Mouse (Mus musculus): ENCODE data around the gene Scgn. TPM values are rescaled to one million over a fixed set of nuclear protein-coding genes. Genes with fewer than 3 reads are reported as not detected.

Scgn gene
- polyA plus RNA-seq, 1 experiment: not detected

GRCm38 (mm10) chr13:23914376-23915167 is 76.4 kb downstream of the Scgn start, which contains the start of gene Slc17a4:
Gene Slc17a4 (minus strand): TSS chr13:23915009.
- Histone ChIP-seq H3K36me3 (ENCODE audit: control insufficient read depth, insufficient read depth) (no peaks in the 10 kb centered on the region), H3K4me2 (ENCODE audit: low read depth) (peak within 1 kb of the TSS; percentile 55), H3K79me2 (ENCODE audit: control insufficient read depth, insufficient read depth) (no peaks in the 10 kb centered on the region), H3K4me3 (no peak within 1 kb of the TSS), H3ac (ENCODE audit: control insufficient read depth, insufficient read length) (no peak within 1 kb of the TSS), H3K27me3 (ENCODE audit: control insufficient read depth, insufficient read depth, insufficient read length) (no peaks in the 10 kb centered on the region)
- TF ChIP-seq MAX (IDR thresholded peaks at IDR 0.05; ENCODE audit: low read depth): no peak
- TF ChIP-seq TCF3 (IDR thresholded peaks at IDR 0.05; ENCODE audit: insufficient read length, low read depth): no peak
- no peak for TF ChIP-seq CEBPB (IDR thresholded peaks at IDR 0.05; ENCODE audit: insufficient read depth, poor library complexity, severe bottlenecking)
- no peak for TF ChIP-seq MYOG (IDR thresholded peaks at IDR 0.05; ENCODE audit: control insufficient read depth in 1 of 3, insufficient read depth in 1 of 3, insufficient read length in 2 of 3, low read depth in 2 of 3)
- no peak for TF ChIP-seq TCF12 (IDR thresholded peaks at IDR 0.05; ENCODE audit: insufficient read depth, poor library complexity, severe bottlenecking)
- TF ChIP-seq POLR2A (IDR thresholded peaks at IDR 0.05; ENCODE audit: insufficient read length, low read depth): no peak
- TF ChIP-seq POLR2AphosphoS2 (IDR thresholded peaks at IDR 0.05; ENCODE audit: insufficient read length, low read depth): no peak
- TF ChIP-seq MYOD1 (IDR thresholded peaks at IDR 0.05; ENCODE audit: control insufficient read depth in 1 of 3, insufficient read length in 2 of 3, low read depth in 2 of 3): no peak
- TF ChIP-seq SRF (IDR thresholded peaks at IDR 0.05; ENCODE audit: control insufficient read depth, insufficient read length, low read depth): no peak
- no peak for TF ChIP-seq USF1 (IDR thresholded peaks at IDR 0.05; ENCODE audit: low read depth)
- no peak for TF ChIP-seq E2F4 (IDR thresholded peaks at IDR 0.05; ENCODE audit: insufficient read depth)
- TF ChIP-seq REST (IDR thresholded peaks at IDR 0.05; ENCODE audit: insufficient read depth, insufficient read length): no peak

GRCm38 (mm10) chr13:23913791-23914306 is 77.2 kb downstream of the Scgn start:
- Histone ChIP-seq H3K4me3 (no peak overlapping the region), H3K36me3 (ENCODE audit: control insufficient read depth, insufficient read depth) (no peaks in the 10 kb centered on the region), H3K27me3 (ENCODE audit: control insufficient read depth, insufficient read depth, insufficient read length) (no peaks in the 10 kb centered on the region), H3K79me2 (ENCODE audit: control insufficient read depth, insufficient read depth) (no peaks in the 10 kb centered on the region), H3K4me2 (ENCODE audit: low read depth) (peak overlapping the region; percentile 55), H3ac (ENCODE audit: control insufficient read depth, insufficient read length) (no peak overlapping the region)
- no peak for TF ChIP-seq POLR2AphosphoS2 (IDR thresholded peaks at IDR 0.05; ENCODE audit: insufficient read length, low read depth)
- peak in 1 of 3 experiments; percentile 12 for TF ChIP-seq MYOG (IDR thresholded peaks at IDR 0.05; ENCODE audit: control insufficient read depth in 1 of 3, insufficient read depth in 1 of 3, insufficient read length in 2 of 3, low read depth in 2 of 3)
- TF ChIP-seq MYOD1 (IDR thresholded peaks at IDR 0.05; ENCODE audit: control insufficient read depth in 1 of 3, insufficient read length in 2 of 3, low read depth in 2 of 3): peak in 1 of 3 experiments; percentile 32
- 0 out of 2 replicates have a peak, but pooled peaks have one; percentile 21 for TF ChIP-seq CEBPB (IDR thresholded peaks at IDR 0.05; ENCODE audit: insufficient read depth, poor library complexity, severe bottlenecking)
- TF ChIP-seq MAX (IDR thresholded peaks at IDR 0.05; ENCODE audit: low read depth): no peak
- TF ChIP-seq REST (IDR thresholded peaks at IDR 0.05; ENCODE audit: insufficient read depth, insufficient read length): no peak
- TF ChIP-seq USF1 (IDR thresholded peaks at IDR 0.05; ENCODE audit: low read depth): no peak
- TF ChIP-seq TCF12 (IDR thresholded peaks at IDR 0.05; ENCODE audit: insufficient read depth, poor library complexity, severe bottlenecking): no peak
- TF ChIP-seq E2F4 (IDR thresholded peaks at IDR 0.05; ENCODE audit: insufficient read depth): no peak
- TF ChIP-seq POLR2A (IDR thresholded peaks at IDR 0.05; ENCODE audit: insufficient read length, low read depth): no peak
- TF ChIP-seq TCF3 (IDR thresholded peaks at IDR 0.05; ENCODE audit: insufficient read length, low read depth): no peak
- no peak for TF ChIP-seq SRF (IDR thresholded peaks at IDR 0.05; ENCODE audit: control insufficient read depth, insufficient read length, low read depth)

- no peak for TF ChIP-seq E2F4 (IDR thresholded peaks at IDR 0.05; ENCODE audit: insufficient read depth)
- no peak for TF ChIP-seq CEBPB (IDR thresholded peaks at IDR 0.05; ENCODE audit: insufficient read depth, poor library complexity, severe bottlenecking)
- TF ChIP-seq USF1 (IDR thresholded peaks at IDR 0.05; ENCODE audit: low read depth): no peak
- TF ChIP-seq POLR2A (IDR thresholded peaks at IDR 0.05; ENCODE audit: insufficient read length, low read depth): no peak
- TF ChIP-seq MYOD1 (IDR thresholded peaks at IDR 0.05; ENCODE audit: control insufficient read depth in 1 of 3, insufficient read length in 2 of 3, low read depth in 2 of 3): no peak
- no peak for TF ChIP-seq MAX (IDR thresholded peaks at IDR 0.05; ENCODE audit: low read depth)
- TF ChIP-seq POLR2AphosphoS2 (IDR thresholded peaks at IDR 0.05; ENCODE audit: insufficient read length, low read depth): no peak
- TF ChIP-seq MYOG (IDR thresholded peaks at IDR 0.05; ENCODE audit: control insufficient read depth in 1 of 3, insufficient read depth in 1 of 3, insufficient read length in 2 of 3, low read depth in 2 of 3): no peak
- TF ChIP-seq TCF12 (IDR thresholded peaks at IDR 0.05; ENCODE audit: insufficient read depth, poor library complexity, severe bottlenecking): no peak
- TF ChIP-seq TCF3 (IDR thresholded peaks at IDR 0.05; ENCODE audit: insufficient read length, low read depth): no peak
- no peak for TF ChIP-seq SRF (IDR thresholded peaks at IDR 0.05; ENCODE audit: control insufficient read depth, insufficient read length, low read depth)
- H3K79me2 ChIP-seq (ENCODE audit: control insufficient read depth, insufficient read depth): no peaks in the 10 kb centered on the region
- no peak overlapping the region for H3K4me2 ChIP-seq (ENCODE audit: low read depth)
- H3K27me3 ChIP-seq (ENCODE audit: control insufficient read depth, insufficient read depth, insufficient read length): peaks cover 6% of the 10 kb centered on the region
- no peak overlapping the region for H3K4me3 ChIP-seq
- H3ac ChIP-seq (ENCODE audit: control insufficient read depth, insufficient read length): no peak overlapping the region
- no peaks in the 10 kb centered on the region for H3K36me3 ChIP-seq (ENCODE audit: control insufficient read depth, insufficient read depth)
These were observed 79.7 kb downstream of the Scgn start for GRCm38 (mm10) chr13:23911335-23911734.

- no peak overlapping the region for H3ac ChIP-seq (ENCODE audit: control insufficient read depth, insufficient read length)
- H3K4me3 ChIP-seq: no peak overlapping the region
- H3K27me3 ChIP-seq (ENCODE audit: control insufficient read depth, insufficient read depth, insufficient read length): peaks cover 11% of the 10 kb centered on the region
- no peak overlapping the region for H3K4me2 ChIP-seq (ENCODE audit: low read depth)
- no peaks in the 10 kb centered on the region for H3K36me3 ChIP-seq (ENCODE audit: control insufficient read depth, insufficient read depth)
- H3K79me2 ChIP-seq (ENCODE audit: control insufficient read depth, insufficient read depth): no peaks in the 10 kb centered on the region
- TF ChIP-seq TCF3 (IDR thresholded peaks at IDR 0.05; ENCODE audit: insufficient read length, low read depth) (no peak), E2F4 (IDR thresholded peaks at IDR 0.05; ENCODE audit: insufficient read depth) (no peak), USF1 (IDR thresholded peaks at IDR 0.05; ENCODE audit: low read depth) (no peak), POLR2A (IDR thresholded peaks at IDR 0.05; ENCODE audit: insufficient read length, low read depth) (no peak), MYOG (IDR thresholded peaks at IDR 0.05; ENCODE audit: control insufficient read depth in 1 of 3, insufficient read depth in 1 of 3, insufficient read length in 2 of 3, low read depth in 2 of 3) (no peak), CEBPB (IDR thresholded peaks at IDR 0.05; ENCODE audit: insufficient read depth, poor library complexity, severe bottlenecking) (no peak), SRF (IDR thresholded peaks at IDR 0.05; ENCODE audit: control insufficient read depth, insufficient read length, low read depth) (no peak), TCF12 (IDR thresholded peaks at IDR 0.05; ENCODE audit: insufficient read depth, poor library complexity, severe bottlenecking) (no peak), MAX (IDR thresholded peaks at IDR 0.05; ENCODE audit: low read depth) (no peak), REST (IDR thresholded peaks at IDR 0.05; ENCODE audit: insufficient read depth, insufficient read length) (no peak), MYOD1 (IDR thresholded peaks at IDR 0.05; ENCODE audit: control insufficient read depth in 1 of 3, insufficient read length in 2 of 3, low read depth in 2 of 3) (no peak), POLR2AphosphoS2 (IDR thresholded peaks at IDR 0.05; ENCODE audit: insufficient read length, low read depth) (no peak)
These were observed 80.9 kb downstream of the Scgn start for GRCm38 (mm10) chr13:23910121-23910520.

Measured in myocyte (in vitro differentiated cells).